Mouse (Mus musculus) frontal cortex, adult (tissue): ENCODE measurements around the gene Scnn1b.
A peak's percentile ranks its signal among the peaks of the same experiment; 100 is the strongest.

ENCODE experiments used
- ATAC-seq: cut with Nextera tagmentation; 2 replicates; pipeline ENCODE4 v1.9.2; 2017; ENCODE audit warnings: mild to moderate bottlenecking, moderate library complexity, mixed read lengths; ENCODE audit not compliant: low TSS enrichment

The Scnn1b gene

GRCm38 (mm10) chr7:121913944-121914343 lies 49.1 kb downstream of the Scnn1b start:
- no peak for ATAC-seq

- no peak for ATAC-seq
These were observed 59.5 kb downstream of the Scnn1b start for GRCm38 (mm10) chr7:121924361-121924760.

DNA sequence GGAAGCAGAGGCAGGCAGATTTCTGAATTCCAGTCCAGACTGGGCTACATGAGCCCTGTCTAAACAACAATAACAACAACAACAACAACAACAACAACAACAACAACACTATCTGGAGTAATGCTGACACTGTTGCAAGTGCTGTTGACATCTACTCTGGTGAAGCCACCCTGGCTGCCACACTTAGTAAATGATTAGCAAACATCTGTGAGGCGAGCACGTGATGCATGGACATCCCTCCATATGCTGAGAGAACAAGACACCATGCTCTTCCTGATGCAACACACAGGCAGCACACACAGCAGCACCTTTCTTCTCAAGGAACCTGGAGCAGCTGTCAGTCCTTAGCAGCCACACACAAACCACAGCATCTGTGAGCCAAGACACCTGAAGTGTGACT lies 63.0 kb downstream of the Scnn1b start:
- ATAC-seq: no peak

- no peak for ATAC-seq
These were observed 66.4 kb downstream of the Scnn1b start for GRCm38 (mm10) chr7:121931246-121931645.

- ATAC-seq: no peak
These were observed 68.8 kb downstream of the Scnn1b start for GRCm38 (mm10) chr7:121933675-121934074.

GRCm38 (mm10) chr7:121934346-121934745 lies 69.5 kb downstream of the Scnn1b start:
- no peak for ATAC-seq

- no peak for ATAC-seq
These were observed 71.3 kb downstream of the Scnn1b start for GRCm38 (mm10) chr7:121935906-121936794.

DNA sequence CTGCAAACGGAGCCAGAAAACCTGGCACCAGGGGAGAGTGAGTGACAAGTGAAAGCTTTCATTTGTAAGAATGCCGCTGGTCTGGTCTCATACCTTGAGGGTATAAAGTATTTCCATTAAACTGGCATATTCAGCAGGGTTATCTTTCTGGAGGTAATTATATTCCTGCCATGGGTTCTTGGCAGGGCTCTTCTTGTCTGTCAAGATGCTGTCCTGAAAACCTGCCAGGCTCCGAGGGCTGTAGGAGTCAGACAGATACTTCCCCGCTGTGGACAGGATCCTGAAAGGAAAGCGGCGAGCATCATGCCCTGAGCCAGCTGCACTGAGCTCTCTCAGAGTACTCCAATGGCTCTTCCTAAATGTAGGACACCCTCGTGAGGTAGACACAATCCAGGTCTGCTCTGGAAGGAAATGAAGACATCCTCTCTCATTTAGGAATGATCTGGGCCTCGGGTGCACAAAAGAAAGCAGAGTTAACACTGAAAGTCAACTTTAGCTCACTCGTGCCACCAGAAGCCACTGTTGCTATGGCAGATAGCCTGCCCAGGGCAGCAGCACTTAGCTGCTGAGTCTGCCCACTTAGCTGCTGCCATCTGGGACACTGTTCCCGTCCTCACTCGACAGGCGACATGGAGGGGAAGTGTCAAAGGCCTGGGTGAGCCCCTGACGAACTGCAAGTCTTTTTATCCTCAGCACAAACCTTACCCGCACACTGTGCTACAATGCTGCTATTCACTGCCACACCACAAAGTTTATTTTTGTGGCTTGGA lies 72.2 kb downstream of the Scnn1b start:
- peak; percentile 45 for ATAC-seq

DNA sequence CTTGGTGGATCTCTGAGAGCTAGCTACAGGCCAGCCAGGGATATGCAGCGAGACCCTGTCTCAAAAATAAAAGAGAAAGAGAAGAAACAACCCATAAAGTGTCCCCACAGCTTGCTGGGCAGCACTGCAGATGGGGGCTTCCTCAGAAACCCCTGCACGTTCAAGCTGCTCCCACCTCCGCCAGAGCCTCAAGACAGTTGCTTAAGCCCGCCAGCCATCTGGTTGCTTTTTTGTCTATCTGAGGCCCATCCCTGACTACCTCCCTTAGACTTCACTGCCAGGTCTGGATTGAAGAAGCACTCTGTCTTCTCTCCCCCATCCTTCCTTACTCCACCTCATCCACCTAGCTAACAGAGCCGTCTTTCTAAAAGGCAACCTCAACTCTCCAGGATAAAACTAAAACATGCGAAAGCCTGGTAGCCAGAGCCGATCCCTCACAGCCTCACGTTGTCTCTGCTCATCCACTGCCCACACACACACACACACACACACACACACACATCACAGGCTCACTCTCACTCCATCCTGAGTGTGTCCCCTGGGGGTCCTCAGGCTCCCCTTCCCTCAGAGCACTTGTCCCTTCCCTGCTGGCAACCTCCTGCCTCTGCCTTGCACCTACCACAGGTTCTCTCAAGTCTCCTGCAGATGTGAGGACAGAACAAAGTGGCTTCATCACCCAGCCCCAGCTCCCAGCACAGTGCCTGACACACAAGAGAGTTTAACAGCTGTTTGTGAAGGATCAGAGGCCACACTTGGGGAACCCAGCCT lies 73.5 kb downstream of the Scnn1b start:
- ATAC-seq: no peak

GRCm38 (mm10) chr7:121939244-121939643 lies 74.4 kb downstream of the Scnn1b start:
- ATAC-seq: no peak

- peak; percentile 77 for ATAC-seq
These were observed 74.9 kb downstream of the Scnn1b start for GRCm38 (mm10) chr7:121939729-121940128.

- no peak for ATAC-seq
These were observed 76.2 kb downstream of the Scnn1b start for GRCm38 (mm10) chr7:121941016-121941415.

DNA sequence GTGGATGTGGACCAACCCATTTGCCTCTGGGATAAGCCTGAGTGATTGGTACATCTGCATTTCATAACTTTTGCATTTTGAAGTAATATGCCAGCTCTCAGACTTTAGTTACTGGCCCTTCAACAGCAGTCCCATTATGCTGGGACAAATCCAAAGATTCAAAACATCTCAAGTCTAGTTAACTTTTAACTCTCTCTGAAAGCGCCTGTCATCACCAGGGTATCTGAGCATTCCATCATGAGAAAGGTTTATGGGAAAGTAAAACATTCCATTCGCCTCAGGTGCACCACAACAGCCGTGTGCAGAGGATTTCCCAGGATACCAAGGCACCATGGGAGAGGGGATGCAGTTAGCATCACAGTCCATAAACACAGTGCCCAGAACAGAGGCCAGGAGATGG lies 76.8 kb downstream of the Scnn1b start:
- no peak for ATAC-seq

DNA sequence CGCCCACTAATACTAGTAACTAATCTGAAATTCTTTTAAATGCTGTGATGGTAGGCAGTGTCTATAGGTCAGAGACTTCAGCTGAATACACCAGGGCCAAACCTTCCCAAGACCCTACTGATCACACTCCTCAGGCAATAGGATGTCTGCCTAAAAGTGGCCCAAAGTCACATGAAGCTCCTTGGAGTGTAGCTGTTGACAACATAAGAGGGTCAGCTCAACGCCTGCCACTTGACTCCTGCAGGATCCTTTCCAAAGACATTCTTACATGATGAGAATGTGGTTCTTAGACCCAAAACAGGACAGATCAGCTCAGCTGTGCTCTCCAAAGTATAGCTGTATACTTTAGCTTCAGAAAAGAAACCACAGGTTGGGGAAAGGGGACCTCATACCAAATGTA lies 77.5 kb downstream of the Scnn1b start:
- ATAC-seq: no peak

GRCm38 (mm10) chr7:121946196-121946595 lies 81.4 kb downstream of the Scnn1b start:
- ATAC-seq: no peak

GRCm38 (mm10) chr7:121947513-121947912 lies 82.7 kb downstream of the Scnn1b start:
- no peak for ATAC-seq

DNA sequence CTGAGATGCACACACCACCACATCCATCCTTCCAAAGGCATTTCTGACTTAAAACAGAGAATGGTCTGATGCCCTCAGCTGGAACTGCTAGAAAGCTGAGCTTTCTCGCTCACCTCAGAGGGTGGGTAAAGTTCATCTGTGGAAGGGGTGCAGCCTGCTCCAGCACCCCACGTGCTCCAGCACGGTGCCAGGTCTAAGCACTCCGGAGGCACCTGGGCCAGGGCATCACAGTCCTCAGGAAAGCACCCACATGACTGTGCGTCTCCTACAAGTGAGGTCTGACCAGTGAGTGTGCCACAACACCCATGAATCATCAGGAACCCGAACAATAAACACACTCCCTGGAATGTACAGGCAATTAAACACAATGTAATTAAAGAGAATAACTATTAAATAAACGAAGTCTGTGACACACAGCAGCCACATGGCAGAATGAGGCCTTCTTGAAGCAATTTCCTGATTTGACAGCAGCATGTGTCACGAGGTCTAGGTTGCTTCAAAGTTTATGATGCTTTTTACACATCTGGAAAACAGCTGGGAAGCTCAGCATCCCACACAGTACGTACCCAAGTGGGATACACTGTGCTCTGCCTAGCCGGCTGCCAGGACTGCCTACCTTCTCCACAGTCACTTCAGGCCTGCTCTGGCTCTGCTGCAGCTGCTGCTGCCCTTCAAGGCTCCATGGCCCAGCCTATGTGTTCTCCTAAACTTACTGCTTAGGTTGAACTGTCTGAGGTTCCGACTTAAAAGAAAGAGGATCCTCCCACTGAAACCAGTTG lies 90.2 kb downstream of the Scnn1b start:
- ATAC-seq: no peak

GRCm38 (mm10) chr7:121955802-121956201 lies 91.0 kb downstream of the Scnn1b start:
- no peak for ATAC-seq

- no peak for ATAC-seq
These were observed 97.2 kb downstream of the Scnn1b start for GRCm38 (mm10) chr7:121961913-121962570.

DNA sequence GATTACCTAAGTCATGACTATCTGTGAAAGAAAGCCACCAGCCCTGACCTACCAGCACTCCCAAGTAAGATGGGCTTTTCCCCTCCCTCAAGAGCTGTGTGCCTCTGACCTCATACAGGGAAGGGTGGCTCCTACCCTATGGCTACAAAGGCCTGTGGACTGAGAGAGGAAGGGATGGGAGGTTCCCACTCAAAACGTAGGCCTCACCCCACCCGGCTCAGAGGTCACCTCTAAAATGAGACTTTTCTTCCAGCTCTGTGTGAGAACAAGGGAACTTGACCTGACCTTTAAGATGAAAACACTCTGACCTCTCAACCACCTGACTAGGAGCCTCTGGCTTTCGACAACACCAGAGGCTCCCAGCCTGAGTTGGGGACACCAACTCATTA lies 97.7 kb downstream of the Scnn1b start:
- no peak for ATAC-seq

GRCm38 (mm10) chr7:121963883-121964398 lies 99.1 kb downstream of the Scnn1b start:
- ATAC-seq: peak; percentile 74
